Mouse (Mus musculus) liver, adult 2 months (tissue): ENCODE measurements around the gene Foxp1.

Experiments used
- CTCF ChIP-seq: fragments of 200-500 bp; IDR thresholded peaks from 2 replicates; pipeline ENCODE4 v1.5.1; 2011; ENCODE audit warnings: low read depth, low read length, control low read depth
- POLR2A ChIP-seq: fragments of 200-500 bp; IDR thresholded peaks from 2 replicates; pipeline ENCODE4 v1.6.1; 2011; ENCODE audit warnings: low read length, control low read depth; ENCODE audit not compliant: insufficient read depth; ENCODE audit errors: extremely low read depth

DNA sequence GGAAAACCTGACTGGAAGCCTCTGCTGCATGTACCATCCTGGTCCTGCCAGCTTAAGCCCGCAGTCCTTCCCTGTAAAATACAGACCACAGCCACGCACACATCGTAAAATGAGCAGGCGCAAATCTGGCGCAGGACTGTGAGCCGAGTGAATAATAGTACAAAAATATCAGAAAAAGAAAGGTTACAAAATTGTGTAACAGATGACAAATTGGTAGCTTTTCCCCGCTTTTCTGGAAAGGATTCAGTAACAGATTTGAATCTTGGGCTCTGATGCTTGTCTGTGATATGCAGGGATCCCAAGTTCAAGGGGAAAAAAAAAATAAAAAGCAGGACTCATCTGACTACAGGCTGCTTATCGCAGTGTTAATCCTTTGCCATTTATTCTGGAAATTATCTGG lies 145.8 kb downstream of the Foxp1 start:
- no peak for TF ChIP-seq POLR2A
- TF ChIP-seq CTCF: no peak
